Mouse (Mus musculus): ENCODE data around the gene Shroom2. TPM values are rescaled to one million over a fixed set of nuclear protein-coding genes. Genes with fewer than 3 reads are reported as not detected.

Gene Shroom2
- polyA plus RNA-seq, 1 experiment from 2014 or later, result 5.9 TPM

DNA sequence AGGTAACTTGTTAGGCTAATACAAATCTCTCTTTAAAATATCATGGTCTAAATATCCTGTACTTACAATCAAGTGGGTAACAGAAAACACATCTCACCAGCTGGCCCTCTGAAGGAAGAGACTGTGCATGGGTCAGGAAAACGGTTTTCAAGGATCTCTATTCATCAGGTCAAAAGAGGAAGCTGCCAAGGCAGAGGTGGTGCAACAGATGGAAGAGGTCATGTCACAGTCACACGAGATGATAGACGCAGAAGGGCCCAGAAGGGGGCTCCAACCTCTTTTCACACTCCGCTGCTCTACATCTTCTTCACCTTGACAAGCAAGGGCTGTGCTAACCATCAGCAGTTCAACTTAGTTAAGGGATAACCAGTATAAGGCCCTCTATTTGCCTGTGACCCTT, 60.9 kb downstream of the Shroom2 start:
- no peak for ATAC-seq (replicated peaks; ENCODE audit: low FRiP score, low read depth)
- Histone ChIP-seq H3K9me3 (replicated peaks; ENCODE audit: low read length) (no peaks in the 10 kb centered on the region), H3K4me1 (replicated peaks; ENCODE audit: insufficient read depth, low read length) (no peaks in the 10 kb centered on the region), H3K4me2 (ENCODE audit: low read length) (no peak overlapping the region), H3K27ac (no peak overlapping the region), H3K9ac (ENCODE audit: low read depth, low read length) (no peak overlapping the region), H3K36me3 (ENCODE audit: insufficient read depth, low read length) (no peaks in the 10 kb centered on the region), H3K4me3 (replicated peaks; ENCODE audit: low read depth, low read length) (no peak overlapping the region), H3K27me3 (ENCODE audit: insufficient read depth, low read length) (no peaks in the 10 kb centered on the region)
- TF ChIP-seq CTCF (IDR thresholded peaks at IDR 0.05; ENCODE audit: low read depth), result no peak
- 51% methylated on average over 4 of the region's 4 CpGs for WGBS
- DNase-seq (ENCODE audit: low spot score), result peak; percentile 11

DNA sequence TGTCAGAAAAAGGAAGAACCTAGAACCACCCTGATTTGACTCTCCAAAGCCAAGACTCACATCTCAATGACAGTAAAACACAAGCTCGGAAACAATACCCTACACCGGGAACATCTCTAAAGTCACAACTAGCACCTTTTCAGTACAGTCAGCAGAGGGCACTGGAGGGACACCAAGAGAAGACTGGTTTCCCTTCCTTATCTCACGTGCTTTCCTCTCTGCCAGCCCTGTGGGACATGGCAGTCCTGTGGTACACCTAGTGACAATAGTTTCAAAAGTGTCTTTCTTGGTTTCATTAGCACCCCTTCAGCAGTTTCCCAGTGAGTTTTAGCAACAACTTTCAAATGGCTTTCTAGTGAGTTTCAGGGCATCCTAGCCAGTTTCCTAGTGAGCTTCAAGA, 63.9 kb downstream of the Shroom2 start:
- H3K9me3 ChIP-seq (replicated peaks; ENCODE audit: low read length), result no peaks in the 10 kb centered on the region
- H3K4me2 ChIP-seq (ENCODE audit: low read length), result no peak overlapping the region
- no peaks in the 10 kb centered on the region for H3K27me3 ChIP-seq (ENCODE audit: insufficient read depth, low read length)
- H3K4me3 ChIP-seq (replicated peaks; ENCODE audit: low read depth, low read length), result no peak overlapping the region
- TF ChIP-seq CTCF (IDR thresholded peaks at IDR 0.05; ENCODE audit: low read depth), result peak; percentile 78
- no peaks in the 10 kb centered on the region for H3K36me3 ChIP-seq (ENCODE audit: insufficient read depth, low read length)
- H3K27ac ChIP-seq, result no peak overlapping the region
- no peaks in the 10 kb centered on the region for H3K4me1 ChIP-seq (replicated peaks; ENCODE audit: insufficient read depth, low read length)
- DNase-seq (ENCODE audit: low spot score), result peak; percentile 72
- 22% methylated on average over 3 of the region's 3 CpGs for WGBS
- ATAC-seq (replicated peaks; ENCODE audit: low FRiP score, low read depth), result 0 out of 2 replicates have a peak, but pooled peaks have one; percentile 46
- H3K9ac ChIP-seq (ENCODE audit: low read depth, low read length), result no peak overlapping the region

- H3K36me3 ChIP-seq (ENCODE audit: insufficient read depth, low read length), result no peaks in the 10 kb centered on the region
- 45% methylated on average over 1 of the region's 1 CpGs for WGBS
- no peak for ATAC-seq (replicated peaks; ENCODE audit: low FRiP score, low read depth)
- H3K27me3 ChIP-seq (ENCODE audit: insufficient read depth, low read length), result no peaks in the 10 kb centered on the region
- no peak overlapping the region for H3K27ac ChIP-seq
- peak; percentile 36 for DNase-seq (ENCODE audit: low spot score)
- H3K9ac ChIP-seq (ENCODE audit: low read depth, low read length), result no peak overlapping the region
- no peaks in the 10 kb centered on the region for H3K9me3 ChIP-seq (replicated peaks; ENCODE audit: low read length)
- no peaks in the 10 kb centered on the region for H3K4me1 ChIP-seq (replicated peaks; ENCODE audit: insufficient read depth, low read length)
- H3K4me3 ChIP-seq (replicated peaks; ENCODE audit: low read depth, low read length), result no peak overlapping the region
- TF ChIP-seq CTCF (IDR thresholded peaks at IDR 0.05; ENCODE audit: low read depth), result no peak
- H3K4me2 ChIP-seq (ENCODE audit: low read length), result no peak overlapping the region
These were observed 65.6 kb downstream of the Shroom2 start for GRCm38 (mm10) chrX:152703624-152704023.

DNA sequence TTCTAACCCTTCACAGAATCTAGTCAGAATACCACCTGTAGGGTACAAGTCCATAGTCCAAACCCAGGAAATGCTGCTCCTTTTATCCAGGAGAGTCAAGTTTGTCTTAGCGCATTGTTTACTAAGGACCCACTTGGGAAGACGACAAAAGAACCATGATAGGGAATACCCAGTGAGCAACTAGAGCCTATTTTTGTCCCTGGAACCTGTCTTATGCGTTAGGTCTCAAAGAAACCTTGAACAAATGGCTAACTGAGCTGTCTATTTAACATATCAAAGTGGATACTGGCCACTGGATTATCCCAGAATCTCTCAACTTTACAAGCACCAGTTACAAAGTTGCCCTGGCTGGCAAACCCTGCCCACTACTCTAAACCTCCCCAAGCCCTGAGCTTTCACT, 67.6 kb downstream of the Shroom2 start:
- no peak overlapping the region for H3K4me2 ChIP-seq (ENCODE audit: low read length)
- 76% methylated on average over 3 of the region's 3 CpGs for WGBS
- no peak for TF ChIP-seq CTCF (IDR thresholded peaks at IDR 0.05; ENCODE audit: low read depth)
- H3K9me3 ChIP-seq (replicated peaks; ENCODE audit: low read length), result no peaks in the 10 kb centered on the region
- H3K4me3 ChIP-seq (replicated peaks; ENCODE audit: low read depth, low read length), result no peak overlapping the region
- H3K9ac ChIP-seq (ENCODE audit: low read depth, low read length), result no peak overlapping the region
- no peak for DNase-seq (ENCODE audit: low spot score)
- H3K36me3 ChIP-seq (ENCODE audit: insufficient read depth, low read length), result no peaks in the 10 kb centered on the region
- H3K27ac ChIP-seq, result no peak overlapping the region
- ATAC-seq (replicated peaks; ENCODE audit: low FRiP score, low read depth), result no peak
- no peaks in the 10 kb centered on the region for H3K27me3 ChIP-seq (ENCODE audit: insufficient read depth, low read length)
- H3K4me1 ChIP-seq (replicated peaks; ENCODE audit: insufficient read depth, low read length), result no peaks in the 10 kb centered on the region

DNA sequence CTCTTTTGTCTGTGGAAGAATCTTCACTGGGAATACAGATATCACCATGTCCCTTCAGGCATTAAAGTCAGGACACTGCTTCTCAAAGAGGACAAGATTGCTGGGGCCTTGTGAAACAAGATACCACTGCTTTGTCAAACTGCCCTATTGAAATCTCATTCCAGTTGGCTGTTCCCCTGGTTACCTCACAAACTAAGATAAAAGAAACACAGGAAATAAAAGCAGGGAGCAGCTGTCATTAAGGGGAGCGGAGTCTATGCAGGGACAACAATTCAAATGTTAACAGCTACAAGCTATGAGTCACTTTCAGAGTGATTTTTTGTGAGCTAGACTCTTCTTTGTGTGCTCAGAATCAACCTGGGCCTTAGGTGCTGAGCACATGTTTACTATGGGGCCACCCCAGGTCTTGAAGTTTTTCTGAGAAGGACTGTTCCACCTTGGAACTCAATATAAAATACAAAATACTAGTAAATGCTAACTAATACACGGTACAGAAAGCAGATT, 78.4 kb downstream of the Shroom2 start:
- DNase-seq (ENCODE audit: low spot score) (peak; percentile 12), ATAC-seq (replicated peaks; ENCODE audit: low FRiP score, low read depth) (no peak)
- Histone ChIP-seq H3K4me2 (ENCODE audit: low read length) (no peak overlapping the region), H3K9me3 (replicated peaks; ENCODE audit: low read length) (no peaks in the 10 kb centered on the region), H3K36me3 (ENCODE audit: insufficient read depth, low read length) (no peaks in the 10 kb centered on the region), H3K4me3 (replicated peaks; ENCODE audit: low read depth, low read length) (no peak overlapping the region), H3K27me3 (ENCODE audit: insufficient read depth, low read length) (no peaks in the 10 kb centered on the region), H3K9ac (ENCODE audit: low read depth, low read length) (no peak overlapping the region), H3K27ac (no peak overlapping the region), H3K4me1 (replicated peaks; ENCODE audit: insufficient read depth, low read length) (no peaks in the 10 kb centered on the region)
- WGBS, result 77% methylated on average over 2 of the region's 2 CpGs
- no peak for TF ChIP-seq CTCF (IDR thresholded peaks at IDR 0.05; ENCODE audit: low read depth)

- Histone ChIP-seq H3K4me1 (replicated peaks; ENCODE audit: insufficient read depth, low read length) (no peaks in the 10 kb centered on the region), H3K36me3 (ENCODE audit: insufficient read depth, low read length) (no peaks in the 10 kb centered on the region), H3K4me2 (ENCODE audit: low read length) (no peak overlapping the region), H3K9ac (ENCODE audit: low read depth, low read length) (no peak overlapping the region), H3K9me3 (replicated peaks; ENCODE audit: low read length) (no peaks in the 10 kb centered on the region), H3K27ac (no peak overlapping the region), H3K27me3 (ENCODE audit: insufficient read depth, low read length) (no peaks in the 10 kb centered on the region), H3K4me3 (replicated peaks; ENCODE audit: low read depth, low read length) (no peak overlapping the region)
- DNase-seq (ENCODE audit: low spot score) (no peak), ATAC-seq (replicated peaks; ENCODE audit: low FRiP score, low read depth) (no peak)
- TF ChIP-seq CTCF (IDR thresholded peaks at IDR 0.05; ENCODE audit: low read depth), result no peak
- 75% methylated on average over 2 of the region's 2 CpGs for whole genome bisulfite sequencing
These were observed 90.0 kb downstream of the Shroom2 start for GRCm38 (mm10) chrX:152679190-152679814.

- Histone ChIP-seq H3K4me1 (replicated peaks; ENCODE audit: insufficient read depth, low read length) (no peaks in the 10 kb centered on the region), H3K4me3 (replicated peaks; ENCODE audit: low read depth, low read length) (no peak overlapping the region), H3K9ac (ENCODE audit: low read depth, low read length) (no peak overlapping the region), H3K36me3 (ENCODE audit: insufficient read depth, low read length) (no peaks in the 10 kb centered on the region), H3K27ac (no peak overlapping the region), H3K27me3 (ENCODE audit: insufficient read depth, low read length) (no peaks in the 10 kb centered on the region), H3K9me3 (replicated peaks; ENCODE audit: low read length) (no peaks in the 10 kb centered on the region), H3K4me2 (ENCODE audit: low read length) (no peak overlapping the region)
- ATAC-seq (replicated peaks; ENCODE audit: low FRiP score, low read depth) (no peak), DNase-seq (ENCODE audit: low spot score) (no peak)
- WGBS, result 57% methylated on average over 3 of the region's 3 CpGs
- TF ChIP-seq CTCF (IDR thresholded peaks at IDR 0.05; ENCODE audit: low read depth), result peak; percentile 60
These were observed 92.9 kb downstream of the Shroom2 start for GRCm38 (mm10) chrX:152676357-152676756.

Data from kidney, postnatal 0 days (tissue).